Mouse (Mus musculus): ENCODE data around the gene Lrrtm3.

DNA sequence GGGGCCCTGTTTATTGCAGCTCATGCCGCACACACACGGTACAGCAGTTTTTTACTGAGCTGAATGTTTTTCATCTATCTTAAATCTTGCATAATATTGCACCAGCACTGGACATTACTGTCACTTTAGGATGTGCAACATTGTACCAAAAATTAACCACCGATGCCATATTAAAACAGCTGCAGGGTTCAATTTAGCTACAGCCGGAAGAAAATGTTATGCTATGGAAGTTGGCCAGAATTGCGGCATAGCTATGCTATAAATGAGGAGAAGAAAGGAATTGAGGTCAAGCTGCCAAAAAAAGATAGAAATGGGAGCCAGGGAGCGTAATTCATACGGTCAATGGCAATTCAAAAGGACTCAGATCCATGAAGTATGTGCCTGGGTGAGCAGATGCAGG lies 48.9 kb downstream of the Lrrtm3 start:
- no peak for TF ChIP-seq CTCF (IDR thresholded peaks at IDR 0.05; ENCODE audit: low read depth, low read length)
- no peak for TF ChIP-seq GATA1 (IDR thresholded peaks at IDR 0.05; ENCODE audit: borderline replicate concordance, low read length)
- no peak for TF ChIP-seq POLR2AphosphoS5 (IDR thresholded peaks at IDR 0.05; ENCODE audit: insufficient replicate concordance, low read depth, low read length)
- no peak for TF ChIP-seq TAL1 (conservative IDR thresholded peaks at IDR 0.05; ENCODE audit: low read depth, low read length)
- no peak for TF ChIP-seq GATA2 (IDR thresholded peaks at IDR 0.05; ENCODE audit: borderline replicate concordance, low read depth, low read length)
